Mouse (Mus musculus) stomach, postnatal 0 days (tissue): ENCODE results near the gene Stox2. TPM values are rescaled to one million over a fixed set of nuclear protein-coding genes. Genes with fewer than 3 reads are reported as not detected.
A peak's percentile ranks its signal among the peaks of the same experiment; 100 is the strongest.

Experiments used
- ATAC-seq: fragments of 200-750 bp; cut with Nextera tagmentation; 2 replicates; pipeline ENCODE4 v1.8.0; 2017; ENCODE audit not compliant: low FRiP score, low TSS enrichment
- DNase-seq: peaks from one replicate; pipeline ENCODE4 v3.0.0-alpha.2; 2016; ENCODE audit warnings: low spot score
- H3K27ac ChIP-seq: fragments of 300-500 bp; sonication (generic); replicated peaks from 2 replicates; pipeline ENCODE4 v1.5.1; 2014; ENCODE audit warnings: mild to moderate bottlenecking, control low read depth
- H3K27me3 ChIP-seq: fragments of 300-500 bp; sonication (generic); 2 replicates; pipeline ENCODE4 v1.6.1; 2014; ENCODE audit warnings: low read length; ENCODE audit not compliant: control insufficient read depth, insufficient read depth
- H3K36me3 ChIP-seq: fragments of 300-500 bp; sonication (generic); 2 replicates; pipeline ENCODE4 v1.6.1; 2014; ENCODE audit warnings: low read length, mixed read lengths; ENCODE audit not compliant: control insufficient read depth, insufficient read depth
- H3K4me1 ChIP-seq: fragments of 300-500 bp; sonication (generic); replicated peaks from 2 replicates; pipeline ENCODE4 v1.6.1; 2014; ENCODE audit warnings: antibody characterized with exemption; ENCODE audit not compliant: control insufficient read depth, insufficient read depth
- H3K4me2 ChIP-seq: fragments of 300-500 bp; sonication (generic); replicated peaks from 2 replicates; pipeline ENCODE4 v1.6.1; 2014; ENCODE audit warnings: low read depth, mild to moderate bottlenecking, control low read depth, moderate library complexity
- H3K4me3 ChIP-seq: fragments of 300-500 bp; sonication (generic); 2 replicates; pipeline ENCODE4 v1.5.1; 2014; ENCODE audit warnings: low read depth, low read length, control low read depth
- H3K9ac ChIP-seq: fragments of 300-500 bp; sonication (generic); 2 replicates; pipeline ENCODE4 v1.6.1; 2014; ENCODE audit warnings: mild to moderate bottlenecking, low read length, control low read depth, mixed read lengths
- H3K9me3 ChIP-seq: fragments of 300-500 bp; sonication (generic); 2 replicates; pipeline ENCODE4 v1.6.1; 2016; ENCODE audit warnings: low read length; ENCODE audit not compliant: control insufficient read depth
- CTCF ChIP-seq: IDR thresholded peaks from 2 replicates; pipeline ENCODE4 v1.5.1; 2016; ENCODE audit warnings: antibody characterized with exemption, low read depth, mild to moderate bottlenecking, moderate library complexity
- EP300 ChIP-seq: optimal IDR thresholded peaks from 2 replicates; pipeline ENCODE3; 2016; ENCODE audit warnings: antibody characterized with exemption
- WGBS: fragments of 180-500 bp; shearing (Covaris S2); extraction: QIAGEN DNeasy Blood & Tissue Kit; methylation state at CpG from one replicate; pipeline ENCODE4 v1.1.7; 2014; 5-methylcytosine and 5-hydroxymethylcytosine counted together
- polyA plus RNA-seq: library from polyadenylated mRNA; unstranded; fragments of >200 nt; fragmentation: Nextera tagmentation; extraction: Ambion mirVana; gene quantifications from 2 replicates; pipeline ENCODE4 v1.2.1, GENCODE M21; 2015

Stox2 gene
- polyA plus RNA-seq, 1 experiment from 2014 or later = 5.7 TPM

DNA sequence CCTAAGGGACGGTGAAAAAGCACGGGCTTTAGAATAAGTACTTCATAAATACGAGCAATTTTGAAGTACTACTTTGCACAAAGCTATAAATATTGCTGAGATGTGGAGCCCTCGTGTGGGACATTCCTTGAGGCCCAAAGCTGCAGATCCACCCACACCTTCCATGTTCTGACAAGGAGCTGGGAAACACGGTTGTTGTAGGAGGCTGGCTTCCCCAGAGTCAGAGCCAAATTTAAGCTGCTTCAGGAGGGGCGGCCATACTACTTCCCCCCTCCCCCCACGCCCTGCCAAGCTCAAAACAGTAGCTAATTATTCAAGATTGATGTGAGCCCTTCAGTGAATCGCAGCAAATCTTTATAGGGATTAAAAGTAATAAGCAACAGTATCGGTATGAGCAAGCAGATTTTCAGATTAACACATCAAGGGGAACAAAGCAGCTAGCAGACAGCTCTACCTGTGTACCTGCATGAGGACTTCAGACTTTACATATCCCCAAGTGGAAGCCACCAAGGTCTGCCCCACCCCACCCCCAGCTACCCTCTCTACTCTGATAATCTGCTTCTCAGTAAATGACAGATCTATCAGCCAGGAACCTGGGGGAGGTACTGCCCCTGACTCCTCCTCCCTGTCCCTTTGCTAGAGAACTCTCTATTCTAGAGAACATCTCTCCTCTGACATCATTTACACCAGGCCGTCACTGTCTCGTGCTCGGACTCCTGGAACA is 185.2 kb downstream of the Stox2 start:
- H3K36me3 ChIP-seq = no peaks in the 10 kb centered on the region
- no peak overlapping the region for H3K9ac ChIP-seq
- H3K4me3 ChIP-seq = no peak overlapping the region
- H3K9me3 ChIP-seq = no peaks in the 10 kb centered on the region
- H3K4me2 ChIP-seq = no peak overlapping the region
- H3K27ac ChIP-seq = no peak overlapping the region
- DNase-seq (no peak), ATAC-seq (no peak)
- TF ChIP-seq EP300 (no peak), CTCF (no peak)
- 42% methylated on average over 12 of the region's 12 CpGs for WGBS
- no peaks in the 10 kb centered on the region for H3K4me1 ChIP-seq
- no peaks in the 10 kb centered on the region for H3K27me3 ChIP-seq

DNA sequence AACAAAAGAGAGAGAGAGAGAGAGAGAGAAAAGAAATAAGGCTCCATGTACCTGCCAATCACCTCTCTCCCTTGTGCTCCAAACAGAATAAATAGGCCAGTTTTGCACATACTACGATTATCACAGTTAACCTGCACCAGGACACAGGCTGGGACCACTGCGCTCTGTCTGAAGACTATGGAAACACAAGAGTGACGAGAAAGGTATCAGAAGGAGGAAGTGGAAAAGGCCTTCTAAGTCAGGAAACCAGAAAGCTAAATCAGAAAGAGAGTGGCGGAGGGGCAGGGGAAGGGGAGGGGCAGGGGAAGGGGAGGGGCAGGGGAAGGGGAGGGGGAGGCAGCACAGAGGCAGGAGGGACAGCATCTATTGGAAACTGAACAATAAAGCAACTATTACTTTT is 195.3 kb downstream of the Stox2 start:
- ATAC-seq (no peak), DNase-seq (no peak)
- Histone ChIP-seq H3K4me2 (no peak overlapping the region), H3K4me1 (no peaks in the 10 kb centered on the region), H3K27me3 (no peaks in the 10 kb centered on the region), H3K27ac (no peak overlapping the region), H3K4me3 (no peak overlapping the region), H3K36me3 (no peaks in the 10 kb centered on the region), H3K9ac (no peak overlapping the region), H3K9me3 (no peaks in the 10 kb centered on the region)
- whole genome bisulfite sequencing = 79% methylated on average over 3 of the region's 4 CpGs
- TF ChIP-seq CTCF = no peak

DNA sequence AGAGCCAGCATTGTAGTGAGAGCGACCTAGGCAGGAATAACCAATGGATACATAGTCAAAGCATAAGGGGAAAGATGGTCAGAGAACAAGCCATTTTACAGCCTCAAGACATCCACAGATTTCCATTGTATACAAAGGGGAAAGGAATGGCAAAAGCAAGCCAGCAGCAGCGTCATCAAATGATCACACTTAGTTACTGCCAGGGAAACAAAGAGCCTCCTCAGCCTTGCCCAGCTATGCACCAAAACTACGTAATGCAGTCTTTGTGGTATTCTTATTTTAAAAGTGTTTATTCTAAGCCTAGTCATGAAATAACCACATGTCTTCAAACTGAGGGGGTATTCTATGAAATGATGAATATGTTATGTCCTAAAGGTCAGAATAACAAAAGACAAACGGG is 201.0 kb downstream of the Stox2 start:
- no peak overlapping the region for H3K27ac ChIP-seq
- H3K9me3 ChIP-seq = no peaks in the 10 kb centered on the region
- ATAC-seq (no peak; the same call in 1 of the 2 replicates), DNase-seq (no peak)
- H3K9ac ChIP-seq = no peak overlapping the region
- TF ChIP-seq CTCF (no peak), EP300 (no peak)
- peaks cover 4% of the 10 kb centered on the region; the same call in 1 of the 2 replicates for H3K4me1 ChIP-seq
- H3K4me3 ChIP-seq = no peak overlapping the region
- H3K36me3 ChIP-seq = no peaks in the 10 kb centered on the region
- H3K4me2 ChIP-seq = no peak overlapping the region
- WGBS = 42% methylated on average over 4 of the region's 4 CpGs
- no peaks in the 10 kb centered on the region for H3K27me3 ChIP-seq

DNA sequence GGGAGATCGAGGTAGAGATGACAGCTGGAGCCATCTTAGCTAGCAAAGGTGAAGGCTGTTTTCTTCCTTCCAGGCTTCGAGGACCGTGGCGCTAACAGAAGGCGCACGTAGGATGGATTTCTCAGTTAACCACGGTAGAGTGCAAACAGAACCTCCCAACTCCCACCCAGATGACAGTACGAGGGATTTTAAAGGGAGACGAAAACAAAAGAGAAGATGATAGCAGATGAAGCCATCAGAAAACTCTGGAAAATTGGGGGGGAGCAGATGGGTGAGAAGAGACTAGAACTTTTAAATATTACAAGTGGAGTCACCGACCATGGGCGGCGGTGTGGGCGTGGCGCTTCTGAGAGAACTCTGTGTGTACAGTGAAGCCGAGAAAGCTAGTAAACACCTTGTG is 202.0 kb downstream of the Stox2 start:
- Histone ChIP-seq H3K4me2 (no peak overlapping the region), H3K9ac (no peak overlapping the region), H3K4me1 (peaks cover 4% of the 10 kb centered on the region; the same call in 1 of the 2 replicates), H3K9me3 (no peaks in the 10 kb centered on the region), H3K27me3 (no peaks in the 10 kb centered on the region), H3K36me3 (no peaks in the 10 kb centered on the region), H3K4me3 (no peak overlapping the region), H3K27ac (no peak overlapping the region)
- DNase-seq (no peak), ATAC-seq (no peak)
- TF ChIP-seq CTCF (no peak), EP300 (no peak)
- WGBS = 81% methylated on average over 15 of the region's 15 CpGs

DNA sequence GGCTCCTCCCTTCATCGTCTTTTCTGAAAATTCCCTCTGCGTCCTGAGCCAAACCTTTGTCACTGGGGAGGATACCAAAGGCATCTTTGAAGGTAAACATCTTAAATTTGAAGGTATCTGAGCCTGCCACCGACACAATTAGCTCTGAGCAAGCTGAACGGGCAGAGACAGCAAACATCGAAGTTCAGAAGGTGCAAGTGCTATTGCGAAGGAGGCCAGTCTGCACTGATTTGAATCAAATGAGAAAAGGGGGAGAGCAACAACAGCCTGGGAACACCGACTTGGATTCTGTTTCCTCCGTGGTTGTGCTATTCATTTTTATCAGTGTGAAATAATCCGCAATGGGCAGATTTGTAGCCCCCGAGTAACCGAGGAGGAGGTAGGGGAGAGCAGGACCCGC is 202.5 kb downstream of the Stox2 start:
- no peak for DNase-seq
- Histone ChIP-seq H3K27ac (0 out of 2 replicates have a peak overlapping the region, but pooled peaks have one; percentile 5), H3K4me1 (peaks cover 4% of the 10 kb centered on the region; the same call in 1 of the 2 replicates), H3K4me2 (peak overlapping the region; percentile 52; the same call in 1 of the 2 replicates), H3K4me3 (no peak overlapping the region), H3K27me3 (no peaks in the 10 kb centered on the region), H3K36me3 (no peaks in the 10 kb centered on the region), H3K9ac (no peak overlapping the region), H3K9me3 (no peaks in the 10 kb centered on the region)
- 57% methylated on average over 12 of the region's 12 CpGs for WGBS
- TF ChIP-seq EP300 (no peak), CTCF (no peak)
- ATAC-seq = no peak

DNA sequence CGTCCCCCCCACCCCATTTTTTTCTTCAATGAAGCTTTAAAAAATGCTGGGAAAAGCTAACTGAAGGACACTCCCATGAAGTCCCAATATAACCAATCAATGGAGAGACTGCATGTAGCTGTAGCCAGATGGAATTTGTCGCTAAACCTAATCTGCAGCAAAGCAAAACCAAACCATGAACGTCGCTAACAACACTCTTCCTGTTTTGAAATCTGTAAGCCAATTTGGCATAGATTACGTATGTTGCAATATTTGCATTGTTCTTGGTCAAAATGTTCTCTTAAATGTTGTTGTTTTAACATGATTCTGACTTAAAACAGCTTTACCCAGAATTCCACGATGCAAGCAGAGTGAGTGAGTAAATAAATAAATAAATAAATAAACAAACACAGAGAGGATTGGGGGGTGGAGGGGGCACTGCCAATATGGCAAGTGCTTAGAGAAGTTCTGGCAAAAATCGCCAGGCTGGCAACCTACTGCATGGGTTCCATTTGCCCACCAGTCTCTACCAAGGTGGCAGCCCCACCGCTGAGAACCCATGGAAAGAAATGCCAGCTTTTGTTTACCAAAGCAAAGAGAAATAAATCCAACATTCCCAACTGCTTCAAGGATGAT is 203.0 kb downstream of the Stox2 start:
- Histone ChIP-seq H3K9ac (no peak overlapping the region), H3K4me1 (peaks cover 4% of the 10 kb centered on the region; the same call in 1 of the 2 replicates), H3K4me3 (peak overlapping the region; percentile 26), H3K27me3 (no peaks in the 10 kb centered on the region), H3K27ac (peak overlapping the region; percentile 49; the same call in 1 of the 2 replicates), H3K36me3 (no peaks in the 10 kb centered on the region), H3K4me2 (peak overlapping the region; percentile 52), H3K9me3 (no peaks in the 10 kb centered on the region)
- TF ChIP-seq EP300 (no peak), CTCF (no peak)
- 32% methylated on average over 8 of the region's 8 CpGs for WGBS
- ATAC-seq (peak; percentile 73), DNase-seq (no peak)
